Mouse (Mus musculus) brown adipose tissue, adult 24 weeks (tissue): ENCODE measurements around the gene Sema5b. TPM values are rescaled to one million over a fixed set of nuclear protein-coding genes. Genes with fewer than 3 reads are reported as not detected.
"Not testable (repeated sequence)": the region's sequence is repeated elsewhere in the genome, so short reads cannot be mapped to it uniquely, and the experiment has no call there.

Source experiments
- H3K27ac ChIP-seq: fragments of 200-500 bp; replicated peaks from 2 replicates; pipeline ENCODE4 v1.5.1; 2012; ENCODE audit warnings: low read depth, mild to moderate bottlenecking, low read length
- H3K4me1 ChIP-seq: fragments of 200-500 bp; 2 replicates; pipeline ENCODE4 v1.6.1; 2012; ENCODE audit warnings: low read length, mixed read lengths; ENCODE audit not compliant: control insufficient read depth, insufficient read depth, insufficient read length
- H3K4me3 ChIP-seq: fragments of 200-500 bp; 2 replicates; pipeline ENCODE4 v1.5.1; 2012; ENCODE audit warnings: low read depth, mild to moderate bottlenecking, low read length, moderate library complexity; ENCODE audit not compliant: insufficient read depth
- polyA plus RNA-seq: library from polyadenylated mRNA; stranded (reverse); fragments of >200 nt; gene quantifications from 2 replicates; pipeline ENCODE4 v1.2.4, GENCODE M21; 2012; ENCODE audit not compliant: missing spikeins, insufficient read depth, insufficient read length

Sema5b gene
- polyA plus RNA-seq, 1 experiment: not detected

- Histone ChIP-seq H3K4me1 (no peaks in the 10 kb centered on the region), H3K27ac (no peak overlapping the region), H3K4me3 (no peak overlapping the region)
These were observed 1.9 kb upstream of the Sema5b start for GRCm38 (mm10) chr16:35539041-35539440.

DNA sequence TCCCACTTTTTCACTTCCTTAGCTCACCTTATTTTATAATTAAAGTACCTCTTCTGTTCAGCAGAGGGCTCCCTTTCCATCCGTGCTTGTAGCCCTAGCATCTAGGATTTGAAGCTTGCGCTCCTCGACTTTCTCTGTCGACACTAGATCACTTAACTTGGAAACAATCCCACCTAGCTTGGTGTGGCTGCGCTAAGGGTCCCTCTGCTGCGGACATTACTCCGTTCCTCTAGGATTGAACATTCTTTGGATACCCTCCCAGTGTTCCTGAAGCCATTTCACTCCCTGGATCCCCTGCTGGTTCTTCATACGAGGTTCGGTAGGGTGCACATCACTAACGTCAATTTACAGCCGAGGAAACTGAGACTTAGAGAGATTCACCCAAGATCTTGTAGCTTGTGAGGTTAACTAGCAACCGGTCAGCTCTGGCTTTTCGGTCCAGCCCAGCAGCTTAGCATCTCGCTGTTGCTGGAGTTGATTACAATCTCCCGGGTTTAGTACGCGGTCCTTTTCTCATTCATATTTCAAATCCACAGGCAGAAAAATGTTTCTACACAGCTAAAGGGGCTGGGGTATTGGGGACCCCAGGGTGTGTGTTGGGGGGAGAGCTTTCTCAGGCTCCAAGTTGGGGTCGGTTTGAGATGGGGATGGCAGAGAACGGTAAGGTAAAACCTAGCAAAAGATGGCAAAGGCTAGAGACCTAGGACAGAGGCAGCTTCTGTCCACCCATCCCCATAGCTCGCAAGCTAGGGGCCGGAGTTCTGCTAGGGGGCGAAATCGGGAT is 420 bp upstream of the Sema5b start:
- peak overlapping the region; percentile 19 for H3K4me3 ChIP-seq
- no peak overlapping the region for H3K27ac ChIP-seq
- no peaks in the 10 kb centered on the region for H3K4me1 ChIP-seq

DNA sequence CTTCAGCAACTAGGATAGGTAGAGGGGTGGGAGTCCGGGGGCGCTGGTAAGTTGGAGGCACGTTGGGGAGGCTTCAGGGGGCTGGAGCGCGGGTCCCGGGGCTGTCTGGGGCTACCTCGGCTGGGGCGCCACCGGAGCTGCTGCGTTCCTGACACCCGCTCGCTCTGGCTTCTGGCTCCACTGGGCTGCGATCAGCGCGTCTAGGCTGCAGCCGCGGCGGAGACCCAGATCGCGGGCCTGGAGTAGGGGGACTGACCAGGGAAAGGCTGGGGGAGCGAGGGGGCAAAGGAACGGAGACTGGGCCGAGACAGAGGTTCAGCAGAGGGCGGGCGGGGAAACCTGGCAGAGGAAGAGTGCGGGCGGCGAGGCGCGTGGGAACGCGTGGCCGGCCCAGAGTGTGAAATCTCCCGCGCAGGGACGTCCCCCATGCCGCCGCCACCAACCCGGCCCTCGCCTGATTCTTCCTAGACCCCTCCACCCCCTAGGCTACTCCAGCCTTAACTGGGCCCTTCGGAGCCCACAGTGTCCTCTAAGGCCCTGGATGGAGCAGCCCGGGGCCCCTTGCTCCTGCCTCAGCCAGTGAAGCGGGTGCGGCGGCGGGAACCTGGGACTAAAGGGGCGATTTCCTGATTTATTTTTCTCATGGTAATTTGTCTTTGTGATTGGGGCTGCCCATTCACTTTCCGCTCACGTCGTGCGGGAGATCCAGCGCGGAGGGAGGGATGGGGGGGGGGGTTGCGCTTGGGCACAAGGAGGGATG is 896 bp downstream of the Sema5b start:
- no peaks in the 10 kb centered on the region for H3K4me1 ChIP-seq
- no peak overlapping the region for H3K27ac ChIP-seq
- H3K4me3 ChIP-seq: peak overlapping the region; percentile 59

- Histone ChIP-seq H3K4me1 (no peaks in the 10 kb centered on the region), H3K27ac (no peak overlapping the region), H3K4me3 (no peak overlapping the region; the same call in 1 of the 2 replicates)
These were observed 1.5 kb downstream of the Sema5b start for GRCm38 (mm10) chr16:35542421-35542780.

GRCm38 (mm10) chr16:35545723-35546122 is 4.8 kb downstream of the Sema5b start:
- no peak overlapping the region for H3K27ac ChIP-seq
- H3K4me1 ChIP-seq: no peaks in the 10 kb centered on the region
- H3K4me3 ChIP-seq: no peak overlapping the region

GRCm38 (mm10) chr16:35547966-35548365 is 7.0 kb downstream of the Sema5b start:
- Histone ChIP-seq H3K27ac (no peak overlapping the region), H3K4me1 (no peaks in the 10 kb centered on the region), H3K4me3 (no peak overlapping the region)

GRCm38 (mm10) chr16:35549354-35549753 is 8.4 kb downstream of the Sema5b start:
- Histone ChIP-seq H3K4me1 (no peaks in the 10 kb centered on the region), H3K4me3 (no peak overlapping the region), H3K27ac (no peak overlapping the region)

GRCm38 (mm10) chr16:35555596-35556482 is 14.9 kb downstream of the Sema5b start:
- Histone ChIP-seq H3K4me1 (no peaks in the 10 kb centered on the region), H3K4me3 (no peak overlapping the region), H3K27ac (no peak overlapping the region)

DNA sequence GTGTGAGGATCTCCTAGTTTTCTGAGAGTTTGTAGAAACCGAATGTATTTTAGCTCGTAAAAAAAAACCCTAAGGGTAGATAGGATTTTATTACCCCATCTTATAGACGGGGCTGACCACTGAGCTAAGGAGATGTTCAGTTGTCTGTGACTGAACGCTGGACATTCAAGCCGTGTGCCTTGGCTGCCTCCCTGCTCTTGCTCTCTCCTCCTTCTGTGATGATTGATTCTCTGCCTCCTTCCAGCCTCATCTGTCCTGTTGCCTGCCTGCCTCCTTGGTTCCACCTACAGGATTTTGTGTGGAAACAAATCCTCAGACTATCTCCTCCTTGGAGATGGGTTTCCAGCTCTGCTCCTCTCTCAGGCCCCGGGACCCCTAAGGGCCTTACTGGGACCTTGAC is 16.1 kb downstream of the Sema5b start:
- H3K4me1 ChIP-seq: no peaks in the 10 kb centered on the region
- no peak overlapping the region for H3K27ac ChIP-seq
- no peak overlapping the region for H3K4me3 ChIP-seq

GRCm38 (mm10) chr16:35561541-35561940 is 20.6 kb downstream of the Sema5b start:
- no peak overlapping the region for H3K27ac ChIP-seq
- no peak overlapping the region for H3K4me3 ChIP-seq
- no peaks in the 10 kb centered on the region for H3K4me1 ChIP-seq

- Histone ChIP-seq H3K4me1 (no peaks in the 10 kb centered on the region), H3K4me3 (no peak overlapping the region), H3K27ac (no peak overlapping the region)
These were observed 23.4 kb downstream of the Sema5b start for GRCm38 (mm10) chr16:35564246-35564905.

- not testable (repeated sequence) for H3K4me1 ChIP-seq, H3K4me3 ChIP-seq
These were observed 24.7 kb downstream of the Sema5b start for GRCm38 (mm10) chr16:35565601-35566000.

GRCm38 (mm10) chr16:35568225-35568880 is 27.4 kb downstream of the Sema5b start:
- no peak overlapping the region for H3K27ac ChIP-seq
- no peaks in the 10 kb centered on the region for H3K4me1 ChIP-seq
- no peak overlapping the region for H3K4me3 ChIP-seq

More at GRCm38 (mm10) chr16:35565601-35566000, 24.7 kb downstream of the Sema5b start:
- not testable (repeated sequence) for H3K27ac ChIP-seq

DNA sequence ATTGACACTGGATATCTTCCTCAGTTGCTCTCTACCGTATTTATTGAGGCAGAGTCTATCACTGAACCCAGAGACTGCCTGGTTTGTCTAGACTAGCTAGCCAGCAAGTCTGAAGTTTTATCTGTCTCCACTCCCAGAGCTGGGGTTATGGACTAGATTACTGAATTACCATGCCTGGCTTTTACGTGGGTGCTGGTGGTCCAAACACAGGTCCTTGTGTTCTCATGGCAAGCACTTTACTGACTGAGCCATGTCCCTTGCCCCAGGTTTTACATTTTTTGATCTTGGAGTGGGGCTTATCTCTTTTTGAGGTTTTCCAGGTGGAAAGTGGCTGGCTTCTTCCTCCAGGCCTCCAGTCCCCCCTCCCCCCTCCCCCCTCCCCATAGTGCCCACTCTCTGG is 28.4 kb downstream of the Sema5b start:
- H3K4me1 ChIP-seq: no peaks in the 10 kb centered on the region

More for the DNA sequence above, 28.4 kb downstream of the Sema5b start:
- H3K4me3 ChIP-seq: no peak overlapping the region
- no peak overlapping the region for H3K27ac ChIP-seq
